Mouse (Mus musculus): ENCODE measurements around the gene Sec22b. TPM values are rescaled to one million over a fixed set of nuclear protein-coding genes. Genes with fewer than 3 reads are reported as not detected.

The Sec22b gene
- polyA plus RNA-seq, 1 experiment: 25.9 TPM

DNA sequence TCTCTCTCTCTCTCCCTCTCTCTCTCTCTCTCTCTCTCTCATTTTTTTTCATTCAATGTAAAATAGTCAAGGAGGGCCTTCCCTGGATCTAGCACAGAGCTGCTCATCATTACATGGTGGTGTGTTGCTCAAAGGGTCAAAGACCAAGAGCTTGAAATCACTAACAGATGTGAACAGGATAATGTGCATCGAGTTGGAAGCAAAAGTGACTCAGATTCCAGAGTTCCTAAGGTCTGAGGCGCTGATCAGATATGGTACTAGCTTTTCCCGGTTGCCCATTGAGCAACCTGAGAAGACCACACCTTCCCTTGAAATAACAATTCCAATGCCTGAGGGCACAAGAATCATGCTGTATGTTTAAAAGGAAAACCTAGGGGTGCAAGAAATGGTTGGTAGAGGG lies 2.6 kb upstream of the Sec22b start:
- TF ChIP-seq POLR2A (IDR thresholded peaks at IDR 0.05; ENCODE audit: borderline replicate concordance, extremely low read depth, low read depth, low read length) (no peak), CTCF (IDR thresholded peaks at IDR 0.05; ENCODE audit: insufficient read depth, low read length) (no peak)
- WGBS: 65% methylated on average over 3 of the region's 3 CpGs
- no peak overlapping the region for H3K4me3 ChIP-seq (replicated peaks; ENCODE audit: extremely low read depth, low read depth, low read length)
- H3K4me1 ChIP-seq (ENCODE audit: control insufficient read depth, insufficient read depth, low read length): peaks cover 5% of the 10 kb centered on the region; the same call in 1 of the 2 replicates
- DNase-seq: no peak

GRCm38 (mm10) chr3:97901586-97901985 lies 596 bp downstream of the Sec22b start:
- no peak for TF ChIP-seq CTCF (IDR thresholded peaks at IDR 0.05; ENCODE audit: insufficient read depth, low read length)
- no peak for TF ChIP-seq POLR2A (IDR thresholded peaks at IDR 0.05; ENCODE audit: borderline replicate concordance, extremely low read depth, low read depth, low read length)
- 7% methylated on average over 5 of the region's 5 CpGs for WGBS
- Histone ChIP-seq H3K4me3 (replicated peaks; ENCODE audit: extremely low read depth, low read depth, low read length) (peak overlapping the region; percentile 84), H3K4me1 (ENCODE audit: control insufficient read depth, insufficient read depth, low read length) (peaks cover 5% of the 10 kb centered on the region; the same call in 1 of the 2 replicates)
- no peak for DNase-seq

DNA sequence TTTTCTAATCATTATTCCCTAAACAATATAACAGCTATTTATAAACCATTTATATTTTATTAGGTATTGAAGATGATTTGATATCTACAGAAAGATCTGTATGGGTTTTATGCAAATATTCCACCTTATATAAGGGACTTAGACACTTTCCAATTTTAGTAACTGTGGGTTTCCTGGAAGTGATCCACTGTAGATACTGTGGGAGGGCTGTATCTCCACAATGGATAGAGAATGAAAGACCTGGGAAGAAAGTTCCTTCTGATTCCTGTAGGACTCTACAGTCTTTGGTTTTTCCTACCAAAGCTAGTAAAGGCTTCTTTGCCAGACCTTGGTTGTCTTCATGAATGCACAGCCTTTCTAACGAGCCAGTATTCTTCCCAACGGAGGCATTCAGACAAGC lies 8.7 kb downstream of the Sec22b start:
- 68% methylated on average over 2 of the region's 2 CpGs for WGBS
- H3K4me3 ChIP-seq (replicated peaks; ENCODE audit: extremely low read depth, low read depth, low read length): no peak overlapping the region

DNA sequence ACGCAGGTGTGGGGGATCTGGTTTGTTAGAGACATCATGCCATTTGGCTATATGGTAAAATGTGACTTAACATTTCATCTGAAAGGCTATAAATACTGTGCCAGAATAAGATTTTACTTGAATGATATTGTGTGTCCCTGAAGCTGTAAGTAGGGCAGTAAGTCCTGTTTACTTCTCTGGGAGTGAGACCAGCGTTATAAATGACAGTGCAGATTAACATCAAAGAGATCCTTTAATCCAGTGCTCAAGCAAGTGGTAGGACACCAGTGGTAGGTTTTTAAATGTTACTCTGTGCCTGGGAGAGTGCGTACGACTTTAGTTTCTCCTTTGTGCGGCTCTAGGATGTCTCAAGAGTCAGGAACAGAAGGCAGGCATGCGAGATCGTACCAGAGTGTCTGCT lies 10.1 kb downstream of the Sec22b start:
- 82% methylated on average over 7 of the region's 7 CpGs for WGBS
- no peak for DNase-seq
- H3K4me1 ChIP-seq (ENCODE audit: control insufficient read depth, insufficient read depth, low read length): no peaks in the 10 kb centered on the region
- H3K4me3 ChIP-seq (replicated peaks; ENCODE audit: extremely low read depth, low read depth, low read length): no peak overlapping the region
- TF ChIP-seq CTCF (IDR thresholded peaks at IDR 0.05; ENCODE audit: insufficient read depth, low read length) (no peak), POLR2A (IDR thresholded peaks at IDR 0.05; ENCODE audit: borderline replicate concordance, extremely low read depth, low read depth, low read length) (no peak)

More for the DNA sequence above, 8.7 kb downstream of the Sec22b start:
- H3K4me1 ChIP-seq (ENCODE audit: control insufficient read depth, insufficient read depth, low read length): no peaks in the 10 kb centered on the region
- TF ChIP-seq CTCF (IDR thresholded peaks at IDR 0.05; ENCODE audit: insufficient read depth, low read length) (no peak), POLR2A (IDR thresholded peaks at IDR 0.05; ENCODE audit: borderline replicate concordance, extremely low read depth, low read depth, low read length) (no peak)
- no peak for DNase-seq

- Histone ChIP-seq H3K4me1 (ENCODE audit: control insufficient read depth, insufficient read depth, low read length) (peaks cover 4% of the 10 kb centered on the region), H3K4me3 (replicated peaks; ENCODE audit: extremely low read depth, low read depth, low read length) (no peak overlapping the region)
- 40% methylated on average over 4 of the region's 4 CpGs for WGBS
- DNase-seq: no peak
- TF ChIP-seq CTCF (IDR thresholded peaks at IDR 0.05; ENCODE audit: insufficient read depth, low read length) (no peak), POLR2A (IDR thresholded peaks at IDR 0.05; ENCODE audit: borderline replicate concordance, extremely low read depth, low read depth, low read length) (no peak)
Measured at GRCm38 (mm10) chr3:97915081-97915480, 14.1 kb downstream of the Sec22b start.

DNA sequence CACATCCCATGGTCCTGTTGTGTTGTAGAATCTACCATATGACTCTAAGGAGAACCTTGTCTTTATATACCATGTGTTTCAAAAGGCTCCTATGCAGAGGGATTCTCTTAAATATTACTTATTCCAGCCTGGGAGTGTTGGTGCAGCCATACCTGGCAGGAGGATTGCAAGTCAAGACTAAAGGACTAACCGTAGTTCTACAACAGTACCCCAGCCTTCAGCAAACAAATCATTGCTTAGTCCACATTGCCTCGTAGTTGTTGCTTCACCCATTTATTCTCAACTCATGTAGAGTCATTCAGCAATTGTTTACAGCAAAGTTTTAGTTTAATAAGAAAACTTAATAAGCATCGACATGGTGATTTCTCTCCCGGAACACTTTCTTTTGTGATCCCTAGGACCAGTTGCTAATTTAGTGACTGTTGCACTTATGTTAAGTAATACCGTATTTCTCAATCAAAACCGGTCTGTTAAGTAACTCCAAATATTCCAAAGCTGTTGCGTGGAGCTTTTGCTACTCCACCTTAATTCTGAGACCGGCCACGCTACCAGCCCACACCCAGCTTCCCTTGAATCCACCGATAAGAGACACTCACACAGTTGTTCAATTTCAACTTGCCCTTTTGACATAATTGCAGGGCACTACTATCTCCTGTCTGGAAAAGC lies 18.0 kb downstream of the Sec22b start:
- Histone ChIP-seq H3K4me1 (ENCODE audit: control insufficient read depth, insufficient read depth, low read length) (peaks cover 4% of the 10 kb centered on the region), H3K4me3 (replicated peaks; ENCODE audit: extremely low read depth, low read depth, low read length) (no peak overlapping the region)
- TF ChIP-seq POLR2A (IDR thresholded peaks at IDR 0.05; ENCODE audit: borderline replicate concordance, extremely low read depth, low read depth, low read length) (no peak), CTCF (IDR thresholded peaks at IDR 0.05; ENCODE audit: insufficient read depth, low read length) (no peak)
- no peak for DNase-seq
- 64% methylated on average over 10 of the region's 10 CpGs for WGBS

GRCm38 (mm10) chr3:97925246-97925645 lies 24.3 kb downstream of the Sec22b start:
- 74% methylated on average over 2 of the region's 2 CpGs for WGBS
- DNase-seq: no peak
- Histone ChIP-seq H3K4me1 (ENCODE audit: control insufficient read depth, insufficient read depth, low read length) (peaks cover 3% of the 10 kb centered on the region; the same call in 1 of the 2 replicates), H3K4me3 (replicated peaks; ENCODE audit: extremely low read depth, low read depth, low read length) (no peak overlapping the region)
- no peak for TF ChIP-seq POLR2A (IDR thresholded peaks at IDR 0.05; ENCODE audit: borderline replicate concordance, extremely low read depth, low read depth, low read length)

DNA sequence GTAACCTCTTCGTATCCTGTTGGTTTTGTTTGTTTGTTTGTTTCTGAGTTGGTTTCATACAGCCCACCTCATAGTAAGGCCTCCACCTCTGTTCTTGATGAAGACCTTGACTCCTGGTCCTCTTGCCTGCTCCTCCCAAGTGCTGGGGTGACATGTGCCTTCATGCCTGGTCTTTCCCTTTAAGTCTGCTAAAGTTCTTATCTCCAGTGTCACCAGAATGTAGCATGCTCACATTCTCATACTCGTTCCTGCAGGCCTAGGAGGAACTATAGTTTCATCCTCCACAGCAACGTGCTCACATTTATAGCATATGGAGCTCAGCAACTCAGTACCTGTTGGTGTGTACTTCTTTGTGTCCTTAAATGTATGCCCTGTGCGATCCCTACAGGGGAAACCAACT lies 26.3 kb downstream of the Sec22b start:
- 64% methylated on average over 4 of the region's 4 CpGs for WGBS
- no peak overlapping the region for H3K4me3 ChIP-seq (replicated peaks; ENCODE audit: extremely low read depth, low read depth, low read length)
- H3K4me1 ChIP-seq (ENCODE audit: control insufficient read depth, insufficient read depth, low read length): peaks cover 3% of the 10 kb centered on the region; the same call in 1 of the 2 replicates
- no peak for DNase-seq
- no peak for TF ChIP-seq POLR2A (IDR thresholded peaks at IDR 0.05; ENCODE audit: borderline replicate concordance, extremely low read depth, low read depth, low read length)
- no peak for TF ChIP-seq CTCF (IDR thresholded peaks at IDR 0.05; ENCODE audit: insufficient read depth, low read length)

- Histone ChIP-seq H3K4me1 (ENCODE audit: control insufficient read depth, insufficient read depth, low read length) (peaks cover 3% of the 10 kb centered on the region; the same call in 1 of the 2 replicates), H3K4me3 (replicated peaks; ENCODE audit: extremely low read depth, low read depth, low read length) (no peak overlapping the region)
- TF ChIP-seq POLR2A (IDR thresholded peaks at IDR 0.05; ENCODE audit: borderline replicate concordance, extremely low read depth, low read depth, low read length): no peak
- TF ChIP-seq CTCF (IDR thresholded peaks at IDR 0.05; ENCODE audit: insufficient read depth, low read length): peak; percentile 35
- peak; percentile 58 for DNase-seq
- WGBS: 48% methylated on average over 9 of the region's 9 CpGs
Measured at GRCm38 (mm10) chr3:97928968-97929858, 28.2 kb downstream of the Sec22b start.

Data from lung, adult 2 months (tissue).